Mouse (Mus musculus): Measurements from ENCODE around the gene Vmn1r236.

Gene Vmn1r236

DNA sequence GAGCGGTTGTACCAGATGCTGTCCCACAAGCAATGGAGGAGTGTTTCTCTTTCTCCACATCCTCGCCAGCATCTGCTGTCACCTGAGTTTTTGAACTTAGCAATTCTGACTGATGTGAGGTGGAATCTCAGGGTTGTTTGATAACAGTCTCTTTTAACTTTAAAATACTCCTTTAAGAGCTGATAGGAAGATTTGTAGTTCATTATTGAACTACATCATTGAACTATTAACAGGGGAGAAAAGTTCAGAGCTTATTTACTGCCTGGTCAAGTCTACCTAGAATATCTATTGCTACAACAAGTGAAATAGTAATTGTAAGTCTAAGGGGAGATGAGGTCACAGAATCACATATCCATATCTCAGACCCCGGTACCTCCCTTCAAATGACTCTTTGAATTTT is at the start of gene Vmn1r236:
Vmn1r236 (plus strand) TSS at position 301 of the 400 bp plus-strand sequence.
- DNase-seq: no peak

GRCm38 (mm10) chr17:21256111-21256510 is 26.6 kb upstream of the Vmn1r236 start, which contains the start of gene Vmn1r235:
Gene Vmn1r235, plus strand, starts transcription at chr17:21256411.
- no peak for DNase-seq

GRCm38 (mm10) chr17:21272103-21272502 is 10.6 kb upstream of the Vmn1r236 start:
- peak; percentile 61 to 63 for DNase-seq

DNA sequence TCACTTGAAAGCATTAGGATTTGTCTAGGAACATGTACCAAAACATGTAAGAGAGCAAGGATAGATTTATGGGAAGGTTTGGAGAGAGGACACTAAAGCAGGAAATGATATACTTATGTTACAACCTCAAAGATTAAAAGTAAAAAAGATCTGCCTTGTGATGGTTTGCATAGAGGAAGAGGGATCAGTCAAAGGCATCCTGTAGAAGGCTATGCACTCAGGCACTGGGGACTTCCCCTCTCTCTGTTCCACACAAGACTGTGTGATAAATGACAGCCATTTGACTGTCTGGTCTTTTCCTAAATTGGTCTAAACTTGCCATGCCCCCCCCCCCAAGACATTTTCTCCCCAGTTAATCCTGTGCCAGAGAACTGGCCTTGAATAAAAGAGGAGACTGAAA is 1.7 kb downstream of the Vmn1r236 start:
- DNase-seq: no peak

DNA sequence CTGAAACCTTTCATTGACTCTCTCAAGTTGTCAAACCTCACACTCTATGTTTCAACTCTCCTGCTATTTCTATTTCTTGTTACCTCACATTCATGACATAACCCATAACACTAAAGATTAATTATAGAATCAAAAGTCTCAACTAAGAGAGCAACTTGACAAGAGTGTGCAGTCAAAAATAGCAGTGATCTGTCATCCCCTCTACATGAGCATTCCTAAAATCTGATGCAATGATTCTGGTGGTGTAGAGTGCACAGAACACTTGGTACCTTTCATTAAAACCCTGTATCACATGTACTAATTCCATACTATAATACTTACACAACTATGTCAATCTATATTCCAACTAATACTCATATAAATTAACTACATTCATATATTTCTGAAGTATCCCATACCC is 7.0 kb downstream of the Vmn1r236 start:
- no peak for DNase-seq

DNA sequence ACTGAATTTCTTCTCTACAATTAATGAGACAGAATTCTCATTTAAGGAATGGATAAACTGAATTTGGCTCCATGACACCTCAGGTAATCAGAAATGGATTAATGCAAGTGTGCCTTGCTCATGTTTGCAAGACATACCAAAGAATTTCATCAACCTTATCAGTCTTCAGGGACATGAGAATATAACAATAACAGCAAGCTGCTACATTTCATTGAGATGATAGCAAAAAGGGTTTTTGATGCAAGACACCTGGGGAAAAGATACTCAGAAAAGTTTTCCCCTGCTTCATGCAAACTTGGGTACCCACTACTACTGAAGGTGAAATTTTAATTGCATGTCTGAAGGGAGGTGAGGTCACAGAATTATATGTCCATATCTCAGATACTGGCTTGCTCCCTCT is 28.8 kb downstream of the Vmn1r236 start, which contains the start of gene Vmn1r237:
Vmn1r237 (plus strand) TSS at position 301 of the 400 bp plus-strand sequence.
- no peak for DNase-seq

Measured in B cell, adult 2 months (primary cell).